Mouse (Mus musculus): ENCODE measurements around the gene Gm28044.
A peak's percentile ranks its signal among the peaks of the same experiment; 100 is the strongest.
"Not testable (repeated sequence)": the region's sequence is repeated elsewhere in the genome, so short reads cannot be mapped to it uniquely, and the experiment has no call there.

Gm28044 gene

DNA sequence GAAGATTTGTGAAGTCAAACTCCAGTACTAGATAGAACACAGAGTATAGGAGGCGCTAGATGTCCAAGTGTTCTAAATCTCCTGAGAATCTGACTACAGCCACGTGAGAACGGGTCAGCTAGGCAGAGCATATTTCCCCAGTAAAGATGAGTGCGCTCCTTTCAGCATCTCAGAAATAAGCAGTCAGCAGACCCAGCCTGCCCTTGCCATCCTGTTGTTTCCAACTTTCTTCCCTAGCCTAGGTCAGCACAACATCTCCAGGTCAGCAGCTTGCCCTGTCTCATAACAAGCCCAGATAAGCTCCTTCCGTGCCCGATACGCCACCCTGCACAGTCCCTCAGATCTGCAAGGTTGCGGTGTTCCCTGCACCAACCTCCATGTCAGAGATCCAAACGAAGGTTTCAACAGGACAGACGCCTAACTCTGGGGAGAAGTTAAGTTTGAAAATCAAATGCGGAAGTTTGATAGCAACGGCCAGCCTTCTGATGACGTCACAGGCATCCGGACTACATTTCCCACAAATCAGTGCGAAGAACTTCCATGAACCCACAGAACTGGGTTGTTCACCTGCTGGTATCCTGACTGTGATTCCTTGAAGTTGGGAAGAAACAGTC, at the start of gene Gm28044, which contains the start of gene Zfp953:
Gene Gm28044 (minus strand): TSS at position 406 of the 614 bp plus-strand sequence.
Gene Zfp953 (minus strand): TSS at position 475 of the 614 bp plus-strand sequence.
- peak; percentile 86 for DNase-seq (ENCODE audit: extremely low read depth, low read depth)

DNA sequence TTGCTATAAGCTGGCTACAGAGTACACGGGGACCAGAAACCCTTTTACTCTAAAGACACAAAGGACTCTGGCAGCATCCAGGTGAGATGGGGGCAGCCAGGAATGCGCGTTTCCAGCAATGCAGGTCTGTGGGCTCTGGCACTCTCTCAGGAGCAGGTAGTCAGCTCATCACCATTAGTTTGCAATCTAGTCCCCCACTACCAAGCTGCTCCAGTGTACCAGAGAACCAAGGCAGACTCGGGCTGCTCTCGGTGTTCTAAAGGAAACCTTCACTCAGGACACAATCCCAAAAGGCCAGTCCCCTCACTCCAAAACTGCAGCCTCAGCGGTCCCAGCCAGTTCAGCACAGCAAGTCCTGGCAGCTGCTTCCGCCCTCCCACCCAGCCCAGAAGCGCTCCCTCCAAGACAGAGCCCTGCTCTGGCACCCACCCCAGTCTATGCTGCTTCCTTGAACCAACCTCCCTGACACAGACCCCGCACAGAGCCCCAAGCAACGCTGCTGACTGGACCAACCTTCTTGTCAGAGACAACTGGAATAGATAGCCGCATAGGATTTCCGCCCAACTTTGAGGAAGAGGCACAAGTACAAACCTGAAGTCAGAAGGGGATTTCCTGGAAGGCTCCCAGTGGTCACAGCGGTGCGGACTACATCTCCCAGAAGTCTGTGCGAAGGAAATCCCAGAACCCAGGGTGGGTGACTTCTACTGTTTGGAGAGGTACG, 39.0 kb upstream of the Gm28044 start, which contains the start of gene Zfp429:
Gene Zfp429 (minus strand): TSS at position 637 of the 721 bp plus-strand sequence.
- DNase-seq (ENCODE audit: extremely low read depth, low read depth) = not testable (repeated sequence)

DNA sequence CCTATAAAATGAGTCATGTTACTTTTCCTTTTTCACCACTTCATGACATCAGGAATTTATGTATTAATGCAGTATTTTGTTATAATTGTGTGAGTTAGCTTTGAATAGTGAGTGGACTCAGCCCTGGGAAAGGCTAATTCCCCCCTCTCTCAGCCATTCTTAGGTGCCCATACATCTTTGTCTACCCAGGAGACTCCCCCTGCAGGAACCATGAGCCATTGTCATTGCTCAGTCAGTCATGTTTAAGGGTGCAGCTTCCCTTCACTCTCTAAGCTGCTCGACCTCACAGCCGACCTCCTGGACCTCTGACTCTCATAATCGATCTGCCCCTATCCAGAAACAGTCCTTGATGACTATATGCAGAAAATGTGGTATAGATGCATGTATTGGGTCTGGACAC, 15.9 kb upstream of the Gm28044 start:
- not testable (repeated sequence) for DNase-seq (ENCODE audit: extremely low read depth, low read depth)

DNA sequence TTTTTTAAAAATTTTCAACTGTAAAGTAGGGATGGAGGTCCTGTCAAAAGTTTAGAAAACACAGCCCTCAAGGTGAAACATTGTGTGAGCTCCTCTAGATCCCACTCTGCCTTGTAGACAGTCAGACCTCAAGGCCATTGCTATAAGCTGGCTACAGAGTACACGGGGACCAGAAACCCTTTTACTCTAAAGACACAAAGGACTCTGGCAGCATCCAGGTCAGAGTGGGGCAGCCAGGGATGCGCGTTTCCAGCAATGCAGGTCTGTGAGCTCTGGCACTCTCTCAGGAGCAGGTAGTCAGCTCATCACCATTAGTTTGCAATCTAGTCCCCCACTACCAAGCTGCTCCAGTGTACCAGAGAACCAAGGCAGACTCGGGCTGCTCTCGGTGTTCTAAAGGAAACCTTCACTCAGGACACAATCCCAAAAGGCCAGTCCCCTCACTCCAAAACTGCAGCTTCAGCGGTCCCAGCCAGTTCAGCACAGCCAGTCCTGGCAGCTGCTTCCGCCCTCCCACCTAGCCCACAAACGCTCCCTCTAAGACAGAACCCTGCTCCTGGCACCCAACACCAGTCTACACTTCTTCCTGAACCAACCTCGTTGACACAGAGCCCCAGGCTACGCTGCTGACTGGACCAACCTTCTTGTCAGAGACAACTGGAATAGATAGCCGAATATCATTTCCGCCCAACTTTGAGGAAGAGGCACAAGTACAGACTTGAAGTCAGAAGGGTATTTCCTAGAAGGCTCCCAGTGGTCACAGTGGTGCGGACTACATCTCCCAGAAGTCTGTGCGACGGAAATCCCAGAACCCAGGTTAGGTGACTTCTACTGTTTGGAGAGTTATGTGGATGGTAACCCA, 14.9 kb upstream of the Gm28044 start, which contains the start of the genes Gm28041 and Zfp456:
Gene Gm28041 (minus strand): TSS at position 684 of the 862 bp plus-strand sequence.
Gene Zfp456 (minus strand): TSS at position 761 of the 862 bp plus-strand sequence.
- DNase-seq (ENCODE audit: extremely low read depth, low read depth) = peak; percentile 76

DNA sequence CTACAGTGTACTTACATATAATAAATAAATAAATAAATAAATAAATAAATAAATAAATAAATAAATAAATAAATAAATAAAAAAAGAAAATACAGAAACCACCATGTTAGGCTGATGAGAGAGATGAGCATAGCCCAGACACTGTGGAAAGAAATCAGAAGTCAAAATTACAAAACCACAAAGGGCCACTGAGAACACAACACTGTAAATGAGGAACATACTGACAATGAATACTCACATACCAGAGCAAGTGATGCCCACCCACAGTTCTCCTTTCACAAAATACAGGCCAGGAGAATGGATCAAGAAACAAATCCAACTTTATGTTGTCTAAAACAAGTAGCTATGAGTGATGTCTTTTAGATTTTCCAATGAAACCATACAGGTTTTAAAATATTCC, 8.5 kb downstream of the Gm28044 start:
- DNase-seq (ENCODE audit: extremely low read depth, low read depth) = no peak

DNA sequence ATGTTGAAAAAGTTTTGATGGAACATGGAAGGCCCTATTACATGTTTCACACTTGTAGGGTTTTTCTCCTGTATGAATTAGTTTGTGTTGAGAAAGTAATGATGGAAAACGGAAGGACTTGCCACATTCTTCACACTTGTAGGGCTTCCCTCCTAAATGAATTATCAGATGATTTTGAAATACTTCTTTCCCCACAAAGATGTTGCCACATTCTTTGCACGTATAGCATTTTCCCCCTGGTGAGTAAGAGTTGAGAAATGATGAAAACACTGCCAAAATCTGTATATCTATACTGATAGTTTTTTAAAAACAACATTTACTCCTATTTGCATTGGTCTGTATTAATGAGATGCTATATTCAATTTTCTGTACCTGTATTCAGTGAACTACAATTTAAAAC, 16.9 kb downstream of the Gm28044 start:
- DNase-seq (ENCODE audit: extremely low read depth, low read depth) = no peak

DNA sequence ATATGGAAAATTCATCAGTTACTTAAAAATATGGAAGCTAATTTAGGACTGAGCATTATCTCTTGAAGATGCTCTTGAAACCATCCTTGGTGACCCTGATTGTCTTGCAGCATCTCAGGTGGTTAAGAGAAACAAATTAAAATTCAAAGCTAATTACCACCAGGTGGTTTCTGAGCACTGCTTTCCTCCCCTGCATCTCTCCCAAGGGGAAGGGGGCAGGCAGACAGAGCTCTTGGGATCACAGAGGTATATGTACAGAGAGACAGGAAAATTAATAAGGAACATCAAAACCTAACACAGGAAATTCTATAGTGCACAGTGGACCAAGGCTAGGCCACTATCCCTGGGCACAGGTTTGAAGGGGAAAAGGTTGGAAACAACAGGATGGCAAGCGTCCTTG, 27.5 kb downstream of the Gm28044 start:
- DNase-seq (ENCODE audit: extremely low read depth, low read depth) = no peak

DNA sequence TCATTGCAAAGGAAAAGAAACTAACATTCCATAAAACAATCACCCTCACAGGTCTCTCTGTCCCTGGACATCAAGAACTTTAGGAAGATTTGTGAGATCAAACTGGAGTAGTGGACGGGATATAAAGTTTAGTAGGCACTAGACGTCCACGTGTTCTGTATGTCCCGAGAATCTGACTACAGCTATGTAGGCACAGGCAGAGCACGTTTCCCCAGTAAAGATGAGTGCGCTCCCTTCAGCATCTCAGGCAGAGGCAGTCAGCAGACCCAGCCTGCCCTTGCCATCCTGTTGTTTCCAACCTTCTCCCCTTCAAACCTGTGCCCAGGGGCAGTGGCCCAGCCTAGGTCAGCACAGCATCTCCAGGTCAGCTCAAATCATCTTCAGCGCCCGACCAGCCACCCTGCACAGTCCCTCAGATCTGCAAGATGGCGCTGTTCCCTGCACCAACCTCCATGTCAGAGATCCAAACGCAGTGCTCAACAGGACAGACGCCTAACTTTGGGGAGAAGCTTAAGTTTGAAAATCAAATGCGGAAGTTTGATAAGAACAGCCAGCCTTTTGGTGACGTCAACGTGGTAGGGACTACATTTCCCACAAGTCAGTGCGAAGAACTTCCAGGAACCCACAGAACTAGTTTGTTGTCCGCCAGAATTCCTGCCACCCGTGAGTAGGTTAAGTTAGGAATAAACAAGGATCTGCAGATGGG, 28.2 kb downstream of the Gm28044 start, which contains the start of gene Zfp595:
Gene Zfp595 (minus strand): TSS at position 552 of the 706 bp plus-strand sequence.
- no peak for DNase-seq (ENCODE audit: extremely low read depth, low read depth)

DNA sequence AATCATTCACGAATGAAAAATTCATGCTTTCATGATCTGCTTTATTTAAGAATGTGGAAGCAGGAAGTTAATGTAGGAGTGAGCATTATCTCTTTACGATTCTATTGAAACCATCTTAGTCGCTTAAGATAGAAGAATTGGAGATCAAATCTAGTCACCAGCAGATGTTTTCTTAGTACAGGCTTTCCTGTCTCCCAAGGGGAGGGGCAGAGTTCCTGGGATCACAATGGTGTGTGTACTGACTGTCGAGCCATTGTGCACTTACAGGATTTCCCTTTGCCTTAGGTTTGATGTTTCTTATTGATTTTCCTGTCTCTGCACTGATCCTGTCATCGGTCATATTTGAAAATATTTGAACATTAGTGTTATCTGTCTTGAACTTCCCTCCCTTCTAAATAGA, 53.6 kb downstream of the Gm28044 start:
- no peak for DNase-seq (ENCODE audit: extremely low read depth, low read depth)

DNA sequence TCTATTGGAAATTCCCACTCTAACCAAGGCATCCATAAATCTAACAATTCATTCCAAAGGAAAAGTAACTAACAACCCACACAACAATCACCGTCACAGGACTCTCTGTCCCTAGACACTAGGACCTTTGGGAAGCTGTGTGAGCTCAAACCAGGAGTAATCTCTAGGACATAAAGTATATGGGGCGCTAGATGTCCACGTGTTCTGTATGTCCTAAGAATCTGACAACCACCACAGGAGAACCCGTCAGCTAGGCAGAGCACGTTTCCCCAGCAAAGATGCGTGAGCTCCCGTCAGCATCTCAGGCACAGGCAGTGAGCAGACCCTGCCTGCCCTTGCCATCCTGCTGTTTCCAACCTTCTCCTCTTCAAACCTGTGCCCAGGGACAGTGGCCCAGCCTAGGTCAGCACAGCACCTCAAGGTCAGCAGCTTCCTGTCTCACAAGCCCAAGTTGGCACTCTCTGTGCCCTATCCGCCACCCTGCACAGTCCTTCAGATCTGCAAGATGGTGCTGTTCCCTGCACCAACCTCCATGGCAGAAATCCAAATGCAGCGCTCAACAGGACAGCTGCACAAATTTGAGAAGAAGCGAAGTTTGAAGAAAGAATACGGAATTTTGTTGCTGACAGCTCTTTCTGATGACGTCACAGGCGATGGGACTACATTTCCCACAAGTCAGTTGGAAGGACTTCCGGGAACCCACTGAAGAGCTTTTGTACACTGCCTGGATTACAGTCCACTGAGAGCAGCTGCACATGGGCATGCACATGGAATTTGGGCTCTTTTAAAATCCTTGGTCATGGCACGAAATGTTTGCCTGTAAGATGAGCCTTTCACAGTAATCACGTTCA, 54.3 kb downstream of the Gm28044 start, which contains the start of gene Zfp457:
Gene Zfp457 (minus strand): TSS at position 664 of the 851 bp plus-strand sequence.
- peak; percentile 80 for DNase-seq (ENCODE audit: extremely low read depth, low read depth)

DNA sequence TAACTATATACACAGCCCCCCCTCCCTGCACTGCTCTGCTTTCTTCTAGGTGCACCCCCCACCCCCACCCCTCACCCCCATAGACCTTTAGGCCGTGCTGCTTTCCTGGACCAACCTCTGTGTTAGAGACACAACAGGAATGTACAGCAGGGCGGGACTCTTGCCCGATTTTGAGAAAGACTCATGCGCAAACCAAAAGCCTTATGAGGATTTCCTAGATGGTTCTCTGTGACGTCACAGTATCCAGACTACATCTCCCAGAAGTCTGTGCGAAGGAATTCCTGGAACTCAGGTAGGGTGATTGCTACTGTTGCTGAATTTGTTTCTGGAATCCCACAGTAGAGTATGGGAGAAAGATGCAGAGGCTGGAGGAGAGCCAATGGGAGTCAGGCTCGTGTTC, 82.0 kb downstream of the Gm28044 start, which contains the start of gene Zfp458:
Gene Zfp458 (minus strand): TSS at position 153 of the 400 bp plus-strand sequence.
- DNase-seq (ENCODE audit: extremely low read depth, low read depth) = no peak

DNA sequence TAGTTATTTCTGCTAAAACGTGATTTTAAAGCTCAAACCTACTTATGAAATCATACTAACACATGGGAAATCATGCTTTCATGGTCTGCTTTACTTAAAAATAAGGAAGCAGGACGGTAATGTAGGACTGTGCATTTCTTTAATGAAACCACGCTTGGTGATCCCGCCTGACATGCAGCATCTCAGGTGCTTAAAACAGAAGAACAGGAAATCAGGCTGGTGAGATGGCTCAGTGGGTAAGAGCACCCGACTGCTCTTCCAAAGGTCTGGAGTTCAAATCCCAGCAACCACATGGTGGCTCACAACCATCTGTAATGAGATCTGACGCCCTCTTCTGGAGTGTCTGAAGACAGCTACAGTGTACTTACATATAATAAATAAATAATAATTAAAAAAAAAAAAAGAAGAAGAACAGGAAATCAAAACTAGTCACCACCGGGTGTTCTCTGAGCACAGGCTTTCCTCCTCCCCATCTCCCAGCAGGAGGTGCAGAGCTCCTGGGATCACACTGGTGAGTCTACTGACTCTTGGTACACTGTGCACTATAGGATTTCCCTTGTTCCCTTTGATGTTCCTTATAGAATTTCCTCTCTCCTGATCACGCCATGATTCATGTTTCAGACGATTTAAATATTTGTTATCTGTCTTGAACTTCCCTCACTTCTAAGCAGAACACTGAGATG, 90.8 kb downstream of the Gm28044 start:
- not testable (repeated sequence) for DNase-seq (ENCODE audit: extremely low read depth, low read depth)

DNA sequence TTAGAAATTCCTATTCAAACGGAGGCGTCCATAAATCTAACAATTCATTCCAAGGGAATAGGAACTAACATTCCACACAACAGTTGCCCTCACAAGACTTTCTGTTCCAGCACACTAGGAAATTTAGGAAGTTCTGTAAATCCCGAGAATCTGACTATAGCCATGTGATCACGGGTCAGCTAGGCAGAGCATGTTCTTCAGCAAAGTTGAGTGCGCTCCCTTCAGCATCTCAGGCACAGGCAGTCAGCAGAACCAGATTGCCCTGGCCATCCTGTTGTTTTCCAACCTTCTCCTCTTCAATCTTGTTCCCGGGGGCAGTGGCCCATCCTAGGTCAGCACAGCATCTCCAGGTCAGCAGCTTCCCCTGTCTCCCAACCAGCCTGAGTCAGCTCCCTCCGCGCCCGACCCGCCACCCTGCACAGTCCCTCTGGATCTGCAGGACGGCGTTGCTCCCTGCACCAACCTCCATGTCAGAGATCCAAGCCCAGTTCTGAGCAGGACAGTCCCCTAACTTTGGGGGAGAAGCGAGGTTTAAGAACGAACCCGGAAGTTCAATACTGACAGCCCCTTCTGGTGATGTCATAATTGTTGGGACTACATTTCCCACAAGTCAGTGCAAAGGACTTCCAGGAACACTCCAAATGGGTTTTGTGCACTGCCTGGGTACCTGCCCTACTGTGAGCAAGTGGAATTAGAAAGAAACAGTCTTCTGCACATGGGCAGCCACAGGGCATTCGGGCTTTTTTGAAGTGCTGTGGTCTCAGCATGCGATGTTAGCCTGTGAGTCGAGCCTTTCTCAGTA, 91.6 kb downstream of the Gm28044 start:
- peak; percentile 83 for DNase-seq (ENCODE audit: extremely low read depth, low read depth)

All from MEL-GATA-1-ER (cell line).